Mouse (Mus musculus) ovary, postnatal 36 days (tissue): Measurements from ENCODE around the gene Nrxn3.

Source experiments
- DNase-seq: peaks from one replicate; pipeline ENCODE4 v3.0.0; 2022; ENCODE audit warnings: low spot score, mixed read lengths

The Nrxn3 gene

DNA sequence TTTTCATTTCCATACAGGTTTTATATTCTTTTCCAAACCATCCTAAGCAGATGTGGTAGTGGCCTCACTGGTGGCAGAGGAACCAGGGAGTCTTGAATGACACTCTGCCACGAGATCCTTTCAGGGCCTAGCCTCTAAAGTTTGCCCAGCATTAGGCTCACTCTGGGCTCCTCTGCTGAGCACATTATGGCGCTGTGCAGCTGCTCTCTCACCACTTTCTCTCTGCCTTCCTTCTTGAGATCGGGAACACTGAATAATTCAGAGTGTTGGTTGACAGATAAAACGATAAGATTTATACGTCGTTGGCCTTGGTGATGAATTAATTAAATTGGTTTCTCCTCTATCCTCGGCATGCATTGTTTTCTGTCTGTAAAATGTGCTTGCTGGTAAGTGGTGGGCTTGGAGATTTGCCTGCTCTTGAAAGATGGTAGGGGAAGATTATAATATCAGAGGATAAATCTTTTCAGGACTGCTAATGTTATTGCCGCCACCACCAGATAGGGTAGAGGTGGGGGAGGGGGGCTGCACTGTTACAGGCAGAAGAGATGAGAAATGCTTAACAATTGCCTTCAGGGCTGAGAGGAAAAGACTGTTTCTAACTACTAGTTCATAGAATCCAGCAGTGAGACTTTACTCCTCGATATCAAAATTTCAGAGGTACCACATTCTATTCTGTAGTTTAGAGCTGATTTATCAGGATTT, 1094.5 kb downstream of the Nrxn3 start:
- DNase-seq, result no peak

DNA sequence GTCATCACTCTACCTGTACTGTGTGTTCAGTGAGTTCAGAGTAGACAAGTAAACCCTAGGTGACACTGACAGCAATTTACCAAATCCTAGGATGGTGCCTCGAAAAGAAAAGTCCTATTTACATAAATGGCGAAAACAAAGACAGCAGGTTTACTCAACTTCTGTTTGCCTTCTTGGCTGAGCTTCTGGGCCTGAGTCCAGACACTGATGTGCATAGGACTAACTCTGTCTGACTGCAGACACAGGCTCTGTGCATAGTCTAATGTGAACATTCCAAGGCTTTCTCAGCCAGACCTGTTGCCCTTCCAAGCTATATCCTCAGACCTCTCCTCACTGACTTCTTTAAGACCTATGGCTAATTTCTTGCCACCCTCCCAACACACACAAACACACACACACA, 1095.5 kb downstream of the Nrxn3 start:
- no peak for DNase-seq

GRCm38 (mm10) chr12:89822141-89822540, 1099.5 kb downstream of the Nrxn3 start:
- DNase-seq, result no peak

DNA sequence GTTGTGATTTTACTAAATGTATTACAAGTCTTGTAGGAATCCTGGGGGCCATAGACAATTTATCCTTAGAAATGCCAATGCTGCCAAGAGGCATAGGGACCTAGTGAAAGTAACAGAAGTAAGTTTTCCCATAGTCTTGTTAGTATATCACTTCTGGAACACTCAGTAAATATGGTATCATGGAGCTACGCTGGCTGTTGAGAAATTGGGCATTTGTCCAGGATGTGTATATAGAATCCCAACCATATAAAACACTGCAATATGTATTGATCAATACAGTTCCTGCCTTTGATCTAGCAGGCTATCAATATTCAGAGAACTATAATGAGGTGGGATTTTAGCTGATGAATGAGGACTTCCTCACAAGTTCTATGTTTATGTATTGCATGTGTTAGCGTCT, 1107.3 kb downstream of the Nrxn3 start:
- DNase-seq, result no peak

DNA sequence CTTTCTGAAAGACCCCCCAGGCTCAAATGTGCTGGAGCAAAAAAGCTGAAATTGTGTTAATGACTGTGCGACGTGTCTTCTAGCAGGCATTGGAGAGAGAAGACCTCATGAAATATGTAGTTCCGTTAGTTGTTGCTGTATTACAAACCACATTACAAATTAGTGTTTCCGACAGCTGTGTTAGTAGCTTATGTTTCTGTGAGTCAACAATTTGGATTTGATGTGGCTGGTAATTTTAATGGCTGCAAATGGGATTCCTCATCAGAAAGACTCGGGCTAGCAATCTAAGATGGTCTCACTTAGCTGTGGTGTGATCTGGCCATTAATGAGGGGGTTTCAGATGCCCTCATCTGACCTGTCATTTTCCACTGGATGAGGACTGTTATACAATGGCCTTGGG, 1107.7 kb downstream of the Nrxn3 start:
- no peak for DNase-seq

- no peak for DNase-seq
Measured at GRCm38 (mm10) chr12:89831300-89831699, 1108.6 kb downstream of the Nrxn3 start.

DNA sequence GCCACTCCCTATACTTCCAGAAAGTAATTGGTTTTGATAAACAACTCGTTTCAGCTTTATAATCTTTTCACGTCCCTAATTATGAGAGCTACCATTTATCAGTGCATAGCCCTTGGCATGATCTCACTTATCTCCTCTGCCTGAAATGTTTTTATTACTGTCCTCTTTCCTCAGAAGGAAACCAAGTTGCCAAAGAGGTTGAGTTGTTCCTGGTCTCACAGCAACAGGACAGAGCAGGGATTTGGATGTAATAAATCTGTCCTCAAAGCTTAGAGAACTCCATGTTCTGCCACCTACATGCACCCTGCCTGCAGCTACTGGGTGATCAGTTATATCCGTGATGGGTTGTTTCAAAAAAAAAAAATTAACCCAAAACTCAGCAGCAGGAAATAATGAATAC, 1113.6 kb downstream of the Nrxn3 start:
- DNase-seq, result no peak

DNA sequence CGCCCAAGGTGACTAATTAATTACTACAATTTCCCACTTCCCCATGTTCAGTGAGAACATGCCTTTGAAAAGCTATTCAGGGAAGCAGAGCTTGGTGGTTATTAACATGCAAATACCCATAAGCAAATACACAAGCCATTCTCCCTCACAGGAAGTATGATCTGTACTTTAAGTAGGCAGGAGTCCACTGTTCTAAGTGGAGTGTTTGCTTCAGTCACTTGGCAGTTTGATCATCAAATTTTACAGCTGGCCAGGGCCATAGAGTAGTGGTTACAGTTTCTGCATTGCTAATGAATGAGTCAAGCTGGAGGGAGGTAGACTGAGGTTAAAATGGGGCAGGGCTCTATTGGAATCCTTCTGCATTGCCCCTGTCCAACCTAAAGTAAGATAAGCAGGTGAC, 1120.2 kb downstream of the Nrxn3 start:
- no peak for DNase-seq

- no peak for DNase-seq
Measured at GRCm38 (mm10) chr12:89848116-89848515, 1125.4 kb downstream of the Nrxn3 start.

DNA sequence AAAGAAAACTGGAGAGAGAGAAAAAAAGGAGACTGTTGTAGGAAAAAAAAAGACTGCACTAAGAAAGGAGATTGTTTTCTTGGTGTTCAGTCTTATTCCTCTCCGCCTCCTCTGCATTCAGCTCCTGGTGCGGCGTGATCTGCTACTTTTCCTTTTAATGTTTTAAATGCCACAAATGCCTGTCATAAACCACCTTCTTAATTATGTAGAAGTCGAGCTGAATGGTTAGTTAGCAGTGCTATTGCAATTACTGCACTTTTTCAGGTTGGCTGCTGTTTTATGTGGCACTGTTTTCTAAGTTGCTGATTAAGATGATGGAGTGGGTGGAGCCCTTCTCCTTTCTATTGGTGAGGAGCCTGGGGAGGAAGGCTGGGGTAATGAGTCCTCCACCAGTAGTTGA, 1131.7 kb downstream of the Nrxn3 start:
- no peak for DNase-seq

GRCm38 (mm10) chr12:89867124-89867523, 1144.4 kb downstream of the Nrxn3 start:
- no peak for DNase-seq

DNA sequence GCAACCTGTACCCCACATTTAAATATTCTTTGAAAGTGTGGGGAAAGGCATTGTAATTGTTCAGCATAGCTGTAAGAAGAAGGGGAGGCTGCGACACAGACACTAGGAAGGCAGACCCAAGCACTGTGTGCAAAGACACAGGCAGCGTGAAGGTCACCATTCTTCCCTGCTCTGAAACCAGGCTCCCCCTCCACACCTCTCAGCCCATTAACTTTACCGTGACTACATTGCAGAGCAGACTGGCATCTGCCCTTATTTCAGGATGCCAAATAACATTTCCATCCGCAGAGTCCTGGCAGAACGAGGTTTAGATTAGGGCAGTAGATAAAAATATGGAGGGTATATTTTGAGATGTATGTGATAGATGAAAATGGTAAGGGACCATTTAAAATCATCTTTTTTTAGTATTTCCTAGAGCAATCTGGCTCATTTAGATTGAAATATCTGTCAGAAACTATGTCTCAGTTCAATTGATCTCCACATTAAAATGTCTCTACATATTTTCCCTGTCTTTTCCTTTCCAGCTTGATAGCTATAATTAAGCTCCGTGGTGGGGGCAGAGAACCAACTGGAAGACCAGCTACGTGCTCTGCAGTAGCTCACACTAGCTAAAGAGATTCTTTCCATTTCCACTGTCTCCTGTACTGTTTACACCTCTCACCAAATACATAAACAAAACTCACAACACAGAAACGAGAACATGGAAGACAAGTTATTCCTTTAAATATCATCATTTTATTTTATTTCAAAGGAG, 1160.1 kb downstream of the Nrxn3 start:
- DNase-seq, result no peak

- DNase-seq, result no peak
Measured at GRCm38 (mm10) chr12:89884576-89884975, 1161.9 kb downstream of the Nrxn3 start.

GRCm38 (mm10) chr12:89888647-89889046, 1166.0 kb downstream of the Nrxn3 start:
- DNase-seq, result no peak

DNA sequence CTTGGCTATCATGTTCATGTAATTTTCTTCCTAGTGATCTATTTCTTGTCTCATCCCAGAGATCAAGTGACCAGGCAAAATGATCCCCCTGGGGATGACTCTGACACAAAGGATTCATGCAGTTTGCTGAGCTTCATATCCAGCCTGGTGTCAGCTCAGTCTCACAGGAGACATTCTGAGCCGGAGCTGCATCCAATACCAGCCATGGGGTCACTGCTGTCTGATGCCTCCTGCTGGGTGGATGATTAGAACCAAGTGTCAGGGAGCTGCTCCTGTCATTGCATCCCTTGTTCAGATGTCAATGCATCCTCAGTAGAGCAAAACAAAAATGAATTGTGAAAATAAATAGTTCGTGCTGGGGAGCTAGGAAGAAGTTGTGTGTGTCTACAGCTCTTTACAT, 1174.2 kb downstream of the Nrxn3 start:
- DNase-seq, result no peak

GRCm38 (mm10) chr12:89909578-89909977, 1186.9 kb downstream of the Nrxn3 start:
- DNase-seq, result no peak

- DNase-seq, result no peak
Measured at GRCm38 (mm10) chr12:89918138-89918829, 1195.6 kb downstream of the Nrxn3 start.

DNA sequence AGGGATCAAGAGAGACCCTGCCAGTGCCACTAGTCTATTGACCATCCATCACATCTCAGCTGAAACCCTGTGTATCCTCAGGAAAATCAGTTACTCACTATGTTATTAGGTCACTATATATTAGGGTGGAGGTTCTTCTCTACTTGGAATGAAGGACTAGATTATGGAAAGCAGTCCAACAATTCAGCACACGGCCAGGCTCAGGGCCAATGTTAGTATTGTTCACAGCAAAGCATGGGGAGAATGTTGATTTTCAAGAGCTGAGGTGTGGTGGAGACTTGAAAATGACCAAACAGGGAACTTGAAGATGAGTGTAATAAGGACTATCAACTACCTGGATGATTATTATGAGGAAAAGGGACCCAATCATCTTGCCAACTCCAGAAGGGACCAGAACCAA, 1209.7 kb downstream of the Nrxn3 start:
- no peak for DNase-seq

DNA sequence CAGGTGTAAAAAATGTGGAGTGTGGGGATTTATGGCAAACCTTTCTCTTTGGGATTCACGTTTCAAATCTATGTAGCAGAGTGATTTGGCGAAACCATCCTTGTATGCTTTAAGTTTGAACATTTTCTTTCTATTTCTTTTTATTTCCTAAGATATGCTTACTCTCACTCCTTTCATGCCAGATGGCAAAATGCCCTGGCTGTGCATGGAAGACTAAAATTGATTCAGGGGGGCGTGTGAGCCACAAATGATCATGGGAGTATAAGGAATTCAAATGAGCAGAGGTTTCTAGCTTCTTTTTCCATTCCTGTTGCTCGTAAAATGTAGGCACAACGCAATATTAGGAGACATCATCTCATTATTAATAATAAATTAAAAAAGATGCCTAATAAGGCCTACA, 1211.0 kb downstream of the Nrxn3 start:
- DNase-seq, result no peak

GRCm38 (mm10) chr12:89940746-89941145, 1218.1 kb downstream of the Nrxn3 start:
- DNase-seq, result no peak

DNA sequence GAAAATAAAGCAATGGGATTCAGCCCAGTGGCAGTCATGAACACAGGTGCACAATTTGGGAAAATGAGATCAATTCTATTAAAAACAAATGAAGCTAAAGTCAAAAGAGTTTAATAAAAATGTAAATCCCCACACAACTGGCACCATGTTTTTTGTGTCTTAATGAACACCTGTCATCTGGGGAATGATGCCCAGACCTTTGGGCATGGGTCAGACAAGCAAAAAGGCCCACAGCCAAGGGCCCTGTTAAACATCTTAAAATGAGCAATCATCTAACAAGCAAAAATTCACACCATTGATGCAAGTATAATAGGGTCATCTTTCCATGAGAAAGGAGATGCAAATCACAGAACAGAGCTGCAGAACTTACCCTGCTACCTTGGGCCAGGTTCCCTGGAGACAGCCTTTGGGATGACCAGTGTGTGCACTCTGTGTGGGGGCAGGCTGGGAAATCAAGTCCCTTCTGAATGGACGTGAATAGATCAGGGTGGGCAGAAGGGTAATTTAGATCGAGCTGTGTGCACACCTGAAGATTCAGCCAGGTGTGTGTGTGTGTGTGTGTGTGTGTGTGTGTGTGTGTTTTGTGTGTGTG, 1223.3 kb downstream of the Nrxn3 start:
- no peak for DNase-seq

GRCm38 (mm10) chr12:89946522-89946921, 1223.8 kb downstream of the Nrxn3 start:
- DNase-seq, result no peak

GRCm38 (mm10) chr12:89953237-89953636, 1230.6 kb downstream of the Nrxn3 start:
- DNase-seq, result no peak
